Mouse (Mus musculus): ENCODE data around the gene Nsf.

GRCm38 (mm10) chr11:103900803-103901580 is 52.9 kb downstream of the Nsf start:
- TF ChIP-seq CTCF (IDR thresholded peaks at IDR 0.05; ENCODE audit: low read depth) = no peak
- no peak for TF ChIP-seq EP300 (optimal IDR thresholded peaks at IDR 0.05)
